Mouse (Mus musculus) lung, adult 10 weeks (tissue): ENCODE data around the gene Ercc2. TPM values are rescaled to one million over a fixed set of nuclear protein-coding genes. Genes with fewer than 3 reads are reported as not detected.

Experiments used
- polyA plus RNA-seq: library from polyadenylated mRNA; stranded (reverse); fragments of 350-450 nt; fragmentation: Illumina TruSeq; extraction: RNeasy Lipid Tissue Mini Kit (QIAGEN cat#74804); gene quantifications from one replicate; pipeline ENCODE4 v1.2.3, GENCODE M21; 2014; ENCODE audit warnings: low read depth, low replicate concordance; ENCODE audit not compliant: insufficient read depth

Gene Ercc2
- polyA plus RNA-seq = 14.0 TPM

DNA sequence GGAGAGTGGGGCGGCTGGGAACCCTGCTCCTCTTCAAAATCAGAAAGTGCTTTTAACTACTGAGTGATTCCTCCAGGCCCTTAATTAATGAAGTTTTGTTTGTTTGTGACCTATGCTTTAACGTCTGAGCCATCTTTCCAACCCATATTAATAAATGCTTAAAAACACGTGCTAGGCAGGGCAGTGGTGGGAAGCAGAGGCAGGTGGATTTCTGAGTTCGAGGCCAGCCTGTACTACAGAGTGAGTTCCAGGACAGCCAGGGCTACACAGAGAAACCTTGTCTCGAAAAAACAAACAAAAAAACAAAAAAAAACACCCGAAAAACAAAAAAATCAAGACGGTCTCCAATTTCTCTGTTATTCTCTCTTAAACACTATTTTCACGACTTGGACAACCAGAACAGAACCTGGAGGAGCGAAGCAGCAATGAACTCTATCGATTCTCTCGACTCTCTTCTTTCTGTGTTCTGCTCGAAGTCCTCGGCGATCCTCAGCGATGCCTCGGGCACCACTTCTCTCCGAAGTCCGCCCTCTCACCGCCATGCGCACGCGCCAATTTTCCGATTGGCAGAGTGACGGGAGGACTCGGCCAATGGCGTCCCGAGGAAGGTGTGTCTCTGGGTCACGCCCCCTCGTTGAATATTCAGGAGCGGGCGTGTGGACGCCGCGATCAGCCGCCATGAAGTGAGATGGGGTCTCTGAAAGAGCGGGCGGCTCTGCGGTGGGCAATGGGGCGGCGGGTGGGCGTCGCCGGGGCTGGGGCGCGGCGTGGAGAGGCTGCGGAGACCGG is at the start of gene Ercc2:
Ercc2 (plus strand) TSS at position 634 of the 789 bp plus-strand sequence.

DNA sequence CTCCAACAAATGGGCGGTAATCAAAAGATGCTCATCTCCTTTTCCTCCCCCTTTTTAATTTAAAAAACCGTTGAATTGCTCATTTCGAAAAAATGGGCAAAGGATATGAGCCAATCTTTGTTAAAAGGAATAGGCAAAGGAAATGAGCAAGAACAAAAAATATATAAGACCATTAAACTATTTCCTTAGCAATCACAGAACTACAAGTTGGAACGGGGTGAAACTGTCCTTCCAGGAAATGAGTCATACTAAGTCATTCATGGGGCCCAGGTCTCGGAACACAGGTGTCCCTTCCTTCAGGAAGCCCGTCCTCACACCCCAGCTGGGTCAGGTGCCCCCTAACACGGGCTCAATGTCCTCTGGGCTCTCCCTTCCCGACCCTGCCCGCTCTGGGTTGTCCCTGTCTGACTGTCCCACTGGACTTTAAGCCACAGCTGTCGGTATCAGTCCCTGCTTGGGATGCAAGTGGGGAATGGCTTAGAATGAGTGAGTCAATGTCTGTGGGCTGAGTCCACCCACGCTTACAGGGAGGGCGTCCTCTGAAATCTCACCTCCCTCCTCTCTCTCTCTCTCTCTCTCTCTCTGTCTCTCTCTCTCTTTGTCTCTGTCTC is 37.5 kb upstream of the Ercc2 start, which contains the start of gene Ercc1:
Ercc1 (plus strand) TSS at position 542 of the 611 bp plus-strand sequence.

DNA sequence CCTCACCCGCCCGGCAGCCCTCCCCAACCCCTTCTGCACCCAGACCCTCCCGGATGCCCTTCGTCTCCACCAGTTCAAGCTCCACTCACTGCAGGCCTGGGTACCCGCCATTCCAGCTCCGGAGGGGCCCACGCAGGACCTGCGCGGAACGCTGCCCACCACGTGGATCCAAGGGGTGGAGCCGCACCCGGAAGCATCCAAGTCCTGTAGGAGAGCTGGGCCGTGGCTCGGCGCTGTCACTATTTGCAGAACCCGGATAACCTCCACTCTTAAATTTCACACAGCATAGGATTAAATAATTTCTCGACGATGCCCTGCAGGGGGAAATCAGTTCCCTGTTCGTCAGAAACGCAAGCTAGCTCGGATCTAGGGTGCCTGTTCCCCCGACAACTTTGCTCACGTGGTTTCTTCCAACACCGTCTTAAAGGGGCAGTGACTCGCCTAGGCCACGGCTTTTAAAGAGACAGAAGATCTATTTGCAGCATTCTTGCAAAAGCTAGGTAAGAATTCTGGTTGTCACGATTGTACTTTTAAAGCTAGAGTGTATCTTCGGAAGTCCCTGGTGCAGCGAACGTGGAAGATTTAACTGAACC is 22.4 kb upstream of the Ercc2 start, which contains the start of the genes Cd3eap and Ppp1r13l:
Cd3eap (minus strand) TSS at position 185 of the 593 bp plus-strand sequence.
Ppp1r13l (plus strand) TSS at position 451 of the 593 bp plus-strand sequence.

DNA sequence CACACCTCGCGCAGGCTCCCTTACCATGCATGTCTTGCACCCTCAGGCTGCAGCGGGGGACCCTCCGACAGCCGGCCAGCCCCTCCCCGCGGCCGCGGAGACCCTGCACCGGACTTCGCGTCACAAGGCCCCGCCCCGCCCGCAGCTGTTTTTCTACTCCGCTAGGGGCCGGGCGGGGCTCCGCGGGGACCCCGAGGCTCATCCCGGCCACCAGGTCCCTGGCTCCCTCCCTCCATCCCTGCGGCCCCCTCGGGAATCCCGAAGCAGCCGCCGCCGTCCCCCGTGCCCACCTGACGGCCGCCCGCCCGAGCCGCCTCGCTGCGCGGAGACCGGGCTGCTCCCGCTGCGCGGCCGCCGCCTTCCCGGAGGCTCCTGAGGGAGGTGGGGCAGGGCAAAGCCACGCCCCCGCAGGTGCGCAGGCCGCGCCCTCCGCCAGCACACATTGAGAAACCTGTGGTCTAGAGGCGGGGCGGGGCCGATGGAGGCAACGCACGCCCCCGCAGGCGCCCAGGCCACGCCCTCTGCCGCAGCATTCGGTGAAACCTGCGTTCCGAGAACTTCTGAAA is 22.0 kb downstream of the Ercc2 start, which contains the start of gene Klc3:
Klc3 (minus strand) TSS at position 374 of the 566 bp plus-strand sequence.

DNA sequence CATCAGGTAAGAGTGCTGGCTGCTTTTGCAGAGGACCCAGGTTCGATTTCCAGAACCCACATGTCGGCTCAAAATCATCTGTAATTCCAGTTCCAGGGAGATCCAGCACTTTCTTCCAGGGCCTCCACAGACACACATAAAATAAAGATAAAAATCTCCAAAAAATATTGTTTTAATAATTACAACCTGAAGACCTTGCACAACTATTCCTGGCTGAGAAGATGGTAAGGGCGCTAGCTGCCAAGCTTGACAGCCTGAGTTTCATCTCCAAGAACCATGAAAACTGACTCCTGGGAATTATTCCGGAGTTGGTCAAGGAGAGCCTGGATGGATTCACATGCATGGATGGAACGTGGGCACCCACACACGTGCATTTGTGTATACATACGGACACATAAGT is 22.7 kb downstream of the Ercc2 start, which contains the start of gene Ckm:
Ckm (plus strand) TSS at position 301 of the 400 bp plus-strand sequence.

Other genes with a start within 250 kb of the Ercc2 start
- 6.5 TPM for gene Qpctl, start 232.7 kb upstream of the Ercc2 start, polyA plus RNA-seq
- 65.6 TPM for gene Snrpd2, start 232.3 kb upstream of the Ercc2 start, polyA plus RNA-seq
- 0.12 TPM for gene Gipr, start 215.9 kb upstream of the Ercc2 start, polyA plus RNA-seq
- 40.3 TPM for gene Eml2, start 205.6 kb upstream of the Ercc2 start, polyA plus RNA-seq
- gene Gpr4, start 169.5 kb upstream of the Ercc2 start, polyA plus RNA-seq = 4.3 TPM
- 14.0 TPM for gene Opa3, start 153.7 kb upstream of the Ercc2 start, polyA plus RNA-seq
- 88.6 TPM for gene Vasp, start 110.2 kb upstream of the Ercc2 start, polyA plus RNA-seq
- not detected for gene Ppm1n, start 101.9 kb upstream of the Ercc2 start, polyA plus RNA-seq
- 22.9 TPM for gene Rtn2, start 99.4 kb upstream of the Ercc2 start, polyA plus RNA-seq
- 1.3 TPM for gene Fosb, start 72.0 kb upstream of the Ercc2 start, polyA plus RNA-seq
- 27.7 TPM for gene Ercc1, start 37.2 kb upstream of the Ercc2 start, polyA plus RNA-seq
- 5.7 TPM for gene Cd3eap, start 22.5 kb upstream of the Ercc2 start, polyA plus RNA-seq
- gene Ppp1r13l, start 22.3 kb upstream of the Ercc2 start, polyA plus RNA-seq = 2.5 TPM
- 7.1 TPM for gene Klc3, start 22.1 kb downstream of the Ercc2 start, polyA plus RNA-seq
- gene Ckm, start 22.8 kb downstream of the Ercc2 start, polyA plus RNA-seq = 26.2 TPM
- gene Mark4, start 76.8 kb downstream of the Ercc2 start, polyA plus RNA-seq = 9.0 TPM
- 1.3 TPM for gene Exoc3l2, start 81.3 kb downstream of the Ercc2 start, polyA plus RNA-seq
- gene Bloc1s3, start 126.4 kb downstream of the Ercc2 start, polyA plus RNA-seq = 6.7 TPM
- 58.3 TPM for gene Trappc6a, start 126.4 kb downstream of the Ercc2 start, polyA plus RNA-seq
- 0.13 TPM for gene Nkpd1, start 135.8 kb downstream of the Ercc2 start, polyA plus RNA-seq
- gene Ppp1r37, start 181.1 kb downstream of the Ercc2 start, polyA plus RNA-seq = 50.4 TPM
- gene Zfp296, start 195.3 kb downstream of the Ercc2 start, polyA plus RNA-seq = 1.9 TPM
- gene Gemin7, start 195.6 kb downstream of the Ercc2 start, polyA plus RNA-seq = 93.3 TPM
- gene Clasrp, start 222.5 kb downstream of the Ercc2 start, polyA plus RNA-seq = 17.3 TPM
- gene Relb, start 247.4 kb downstream of the Ercc2 start, polyA plus RNA-seq = 13.0 TPM